Mouse (Mus musculus) lung, postnatal 14 days (tissue): ENCODE data around the gene Olfr714.
A peak's percentile ranks its signal among the peaks of the same experiment; 100 is the strongest.
"Not testable (repeated sequence)": the region's sequence is repeated elsewhere in the genome, so short reads cannot be mapped to it uniquely, and the experiment has no call there.

Experiments used
- DNase-seq: peaks from one replicate; pipeline ENCODE4 v3.0.0; 2021

Olfr714 gene

GRCm38 (mm10) chr7:107070681-107071080 lies at the start of gene Olfr714:
Gene Olfr714 (plus strand): TSS chr7:107070981.
- no peak for DNase-seq

GRCm38 (mm10) chr7:107030874-107031273 lies 39.9 kb upstream of the Olfr714 start, which contains the start of gene Olfr713:
Gene Olfr713 (plus strand): TSS chr7:107031174.
- no peak for DNase-seq

- DNase-seq, result no peak
These were observed 30.7 kb upstream of the Olfr714 start for GRCm38 (mm10) chr7:107039934-107040563.

GRCm38 (mm10) chr7:107043136-107043535 lies 27.6 kb upstream of the Olfr714 start:
- DNase-seq, result no peak

GRCm38 (mm10) chr7:107044407-107044806 lies 26.4 kb upstream of the Olfr714 start:
- DNase-seq, result no peak

- peak; percentile 31 for DNase-seq
These were observed 24.9 kb upstream of the Olfr714 start for GRCm38 (mm10) chr7:107045833-107046232.

- DNase-seq, result no peak
These were observed 23.2 kb upstream of the Olfr714 start for GRCm38 (mm10) chr7:107047578-107047977.

- DNase-seq, result no peak
These were observed 22.1 kb downstream of the Olfr714 start, which contains the start of gene Olfr17 for GRCm38 (mm10) chr7:107092920-107093319. Gene Olfr17 (plus strand): TSS chr7:107093220.

- not testable (repeated sequence) for DNase-seq
These were observed 39.5 kb downstream of the Olfr714 start, which contains the start of gene Olfr715b for GRCm38 (mm10) chr7:107110269-107110668. Gene Olfr715b (minus strand): TSS chr7:107110369.
